Mouse (Mus musculus) testis, adult 2 months (tissue): Measurements from ENCODE around the gene Chst1. TPM values are rescaled to one million over a fixed set of nuclear protein-coding genes. Genes with fewer than 3 reads are reported as not detected.

ENCODE experiments used
- H3K27ac ChIP-seq: fragments of 200-500 bp; 2 replicates; pipeline ENCODE4 v1.5.1; 2012; ENCODE audit warnings: low read depth, low read length; ENCODE audit not compliant: control insufficient read depth, insufficient read depth
- H3K27me3 ChIP-seq: fragments of 200-500 bp; 2 replicates; pipeline ENCODE4 v1.6.1; 2012; ENCODE audit warnings: mild to moderate bottlenecking, low read length, moderate library complexity; ENCODE audit not compliant: control insufficient read depth, insufficient read depth
- H3K36me3 ChIP-seq: fragments of 200-500 bp; 2 replicates; pipeline ENCODE4 v1.6.1; 2012; ENCODE audit warnings: mild to moderate bottlenecking, low read length; ENCODE audit not compliant: control insufficient read depth, insufficient read depth
- H3K4me1 ChIP-seq: fragments of 200-500 bp; 2 replicates; pipeline ENCODE4 v1.6.1; 2012; ENCODE audit warnings: low read length; ENCODE audit not compliant: control insufficient read depth, insufficient read depth
- H3K4me3 ChIP-seq: fragments of 200-500 bp; 2 replicates; pipeline ENCODE4 v1.5.1; 2012; ENCODE audit warnings: low read depth, mild to moderate bottlenecking, low read length, moderate library complexity, mixed read lengths; ENCODE audit not compliant: control insufficient read depth
- CTCF ChIP-seq: fragments of 200-500 bp; IDR thresholded peaks from 2 replicates; pipeline ENCODE4 v1.5.1; 2012; ENCODE audit warnings: low read depth, mild to moderate bottlenecking, inconsistent platforms, low read length, moderate library complexity; ENCODE audit not compliant: control insufficient read depth, insufficient read depth, insufficient replicate concordance
- POLR2A ChIP-seq: fragments of 200-500 bp; IDR thresholded peaks from 2 replicates; pipeline ENCODE4 v1.6.1; 2012; ENCODE audit warnings: low read depth, mild to moderate bottlenecking, inconsistent platforms, low read length, moderate library complexity; ENCODE audit not compliant: control insufficient read depth
- polyA plus RNA-seq: library from polyadenylated mRNA; depleted of rRNA; stranded (reverse); fragments of >200 nt; gene quantifications from 2 replicates; pipeline ENCODE4 v1.2.3, GENCODE M21; 2012; rRNA removed

Gene Chst1
- polyA plus RNA-seq, 1 experiment, result 48.9 TPM

GRCm38 (mm10) chr2:92658293-92659150 is 59.0 kb downstream of the Chst1 start:
- H3K4me1 ChIP-seq, result peaks cover 5% of the 10 kb centered on the region
- no peaks in the 10 kb centered on the region for H3K36me3 ChIP-seq
- TF ChIP-seq CTCF (no peak), POLR2A (no peak)
- H3K27ac ChIP-seq, result no peak overlapping the region
- H3K4me3 ChIP-seq, result no peak overlapping the region
- H3K27me3 ChIP-seq, result no peaks in the 10 kb centered on the region

- no peaks in the 10 kb centered on the region for H3K27me3 ChIP-seq
- TF ChIP-seq POLR2A (no peak), CTCF (no peak)
- H3K36me3 ChIP-seq, result no peaks in the 10 kb centered on the region
- no peak overlapping the region for H3K27ac ChIP-seq
- no peak overlapping the region for H3K4me3 ChIP-seq
- no peaks in the 10 kb centered on the region for H3K4me1 ChIP-seq
Observed at GRCm38 (mm10) chr2:92659491-92660035, 60.1 kb downstream of the Chst1 start.

GRCm38 (mm10) chr2:92662534-92663068 is 63.1 kb downstream of the Chst1 start:
- H3K4me1 ChIP-seq, result no peaks in the 10 kb centered on the region

More at GRCm38 (mm10) chr2:92662534-92663068, 63.1 kb downstream of the Chst1 start:
- no peak overlapping the region for H3K4me3 ChIP-seq
- H3K36me3 ChIP-seq, result no peaks in the 10 kb centered on the region
- no peaks in the 10 kb centered on the region for H3K27me3 ChIP-seq
- H3K27ac ChIP-seq, result no peak overlapping the region
- TF ChIP-seq CTCF, result no peak
- no peak for TF ChIP-seq POLR2A

Other genes starting within 250 kb of the Chst1 start
- gene Pex16, start 225.0 kb upstream of the Chst1 start, polyA plus RNA-seq, result 89.9 and 91.5 TPM in 2 replicates
- gene Large2, start 224.8 kb upstream of the Chst1 start, polyA plus RNA-seq, result 11.2 and 11.8 TPM in 2 replicates
- 565 and 772 TPM in 2 replicates for gene 1700029I15Rik, start 217.2 kb upstream of the Chst1 start, polyA plus RNA-seq
- 23.2 and 28.4 TPM in 2 replicates for gene Mapk8ip1, start 198.4 kb upstream of the Chst1 start, polyA plus RNA-seq
- gene Cry2, start 165.7 kb upstream of the Chst1 start, polyA plus RNA-seq, result 20.4 and 22.0 TPM in 2 replicates
- gene Slc35c1, start 139.2 kb upstream of the Chst1 start, polyA plus RNA-seq, result 6.9 and 7.8 TPM in 2 replicates